Mouse (Mus musculus) embryonic facial prominence, embryonic 12.5 days (tissue): ENCODE results near the gene Tbc1d7. TPM values are rescaled to one million over a fixed set of nuclear protein-coding genes. Genes with fewer than 3 reads are reported as not detected.

ENCODE experiments used
- ATAC-seq: fragments of 200-750 bp; cut with Nextera tagmentation; 2 replicates; pipeline ENCODE4 v1.8.0; 2017; ENCODE audit not compliant: insufficient number of reproducible peaks, insufficient read depth, low FRiP score, low TSS enrichment
- H3K27ac ChIP-seq: fragments of 300-500 bp; sonication (generic); 2 replicates; pipeline ENCODE4 v1.5.1; 2016; ENCODE audit warnings: mild to moderate bottlenecking
- H3K27me3 ChIP-seq: fragments of 300-500 bp; sonication (generic); 2 replicates; pipeline ENCODE4 v1.6.1; 2016; ENCODE audit warnings: mild to moderate bottlenecking, moderate library complexity
- H3K36me3 ChIP-seq: fragments of 300-500 bp; sonication (generic); 2 replicates; pipeline ENCODE4 v1.6.1; 2016; ENCODE audit warnings: mild to moderate bottlenecking
- H3K4me1 ChIP-seq: fragments of 300-500 bp; sonication (generic); 2 replicates; pipeline ENCODE4 v1.6.1; 2016
- H3K4me2 ChIP-seq: fragments of 300-500 bp; sonication (generic); replicated peaks from 2 replicates; pipeline ENCODE4 v1.6.1; 2016; ENCODE audit warnings: mild to moderate bottlenecking, moderate library complexity
- H3K4me3 ChIP-seq: fragments of 300-500 bp; sonication (generic); 2 replicates; pipeline ENCODE4 v1.5.1; 2016; ENCODE audit warnings: mild to moderate bottlenecking
- H3K9ac ChIP-seq: fragments of 300-500 bp; sonication (generic); 2 replicates; pipeline ENCODE4 v1.6.1; 2016; ENCODE audit warnings: mild to moderate bottlenecking, moderate library complexity
- H3K9me3 ChIP-seq: fragments of 300-500 bp; sonication (generic); 2 replicates; pipeline ENCODE4 v1.6.1; 2016; ENCODE audit warnings: mild to moderate bottlenecking, moderate library complexity
- WGBS: fragments of 180-500 bp; shearing (Covaris S2); methylation state at CpG from one replicate; pipeline ENCODE4 v1.1.7; 2016; 5-methylcytosine and 5-hydroxymethylcytosine counted together
- polyA plus RNA-seq: library from polyadenylated mRNA; unstranded; fragments of >200 nt; fragmentation: Nextera tagmentation; extraction: Ambion mirVana; gene quantifications from 2 replicates; pipeline ENCODE4 v1.2.1, GENCODE M21; 2016

Gene Tbc1d7
- polyA plus RNA-seq, 1 experiment from 2014 or later: 59.4 TPM

GRCm38 (mm10) chr13:43131741-43132191, 39.5 kb downstream of the Tbc1d7 start:
- no peaks in the 10 kb centered on the region for H3K9me3 ChIP-seq
- H3K27ac ChIP-seq: no peak overlapping the region
- 76% methylated on average over 10 of the region's 10 CpGs for WGBS
- ATAC-seq: no peak
- no peaks in the 10 kb centered on the region for H3K27me3 ChIP-seq
- no peak overlapping the region for H3K4me3 ChIP-seq
- H3K36me3 ChIP-seq: no peaks in the 10 kb centered on the region
- no peak overlapping the region for H3K9ac ChIP-seq
- no peak overlapping the region for H3K4me2 ChIP-seq
- H3K4me1 ChIP-seq: peaks cover 6% of the 10 kb centered on the region; the same call in 1 of the 2 replicates

GRCm38 (mm10) chr13:43130161-43130560, 41.1 kb downstream of the Tbc1d7 start:
- WGBS: 38% methylated on average over 6 of the region's 6 CpGs
- ATAC-seq: no peak
- Histone ChIP-seq H3K4me1 (peaks cover 6% of the 10 kb centered on the region; the same call in 1 of the 2 replicates), H3K4me2 (no peak overlapping the region), H3K9me3 (no peaks in the 10 kb centered on the region), H3K27ac (no peak overlapping the region), H3K27me3 (no peaks in the 10 kb centered on the region), H3K9ac (no peak overlapping the region), H3K4me3 (no peak overlapping the region), H3K36me3 (no peaks in the 10 kb centered on the region)

GRCm38 (mm10) chr13:43124683-43125074, 46.6 kb downstream of the Tbc1d7 start:
- no peaks in the 10 kb centered on the region for H3K9me3 ChIP-seq
- H3K4me3 ChIP-seq: no peak overlapping the region
- H3K27ac ChIP-seq: no peak overlapping the region
- H3K9ac ChIP-seq: no peak overlapping the region
- H3K36me3 ChIP-seq: no peaks in the 10 kb centered on the region
- H3K27me3 ChIP-seq: no peaks in the 10 kb centered on the region
- peaks cover 27% of the 10 kb centered on the region for H3K4me1 ChIP-seq
- peak; percentile 75; the same call in 1 of the 2 replicates for ATAC-seq
- 17% methylated on average over 4 of the region's 4 CpGs for WGBS
- H3K4me2 ChIP-seq: no peak overlapping the region

DNA sequence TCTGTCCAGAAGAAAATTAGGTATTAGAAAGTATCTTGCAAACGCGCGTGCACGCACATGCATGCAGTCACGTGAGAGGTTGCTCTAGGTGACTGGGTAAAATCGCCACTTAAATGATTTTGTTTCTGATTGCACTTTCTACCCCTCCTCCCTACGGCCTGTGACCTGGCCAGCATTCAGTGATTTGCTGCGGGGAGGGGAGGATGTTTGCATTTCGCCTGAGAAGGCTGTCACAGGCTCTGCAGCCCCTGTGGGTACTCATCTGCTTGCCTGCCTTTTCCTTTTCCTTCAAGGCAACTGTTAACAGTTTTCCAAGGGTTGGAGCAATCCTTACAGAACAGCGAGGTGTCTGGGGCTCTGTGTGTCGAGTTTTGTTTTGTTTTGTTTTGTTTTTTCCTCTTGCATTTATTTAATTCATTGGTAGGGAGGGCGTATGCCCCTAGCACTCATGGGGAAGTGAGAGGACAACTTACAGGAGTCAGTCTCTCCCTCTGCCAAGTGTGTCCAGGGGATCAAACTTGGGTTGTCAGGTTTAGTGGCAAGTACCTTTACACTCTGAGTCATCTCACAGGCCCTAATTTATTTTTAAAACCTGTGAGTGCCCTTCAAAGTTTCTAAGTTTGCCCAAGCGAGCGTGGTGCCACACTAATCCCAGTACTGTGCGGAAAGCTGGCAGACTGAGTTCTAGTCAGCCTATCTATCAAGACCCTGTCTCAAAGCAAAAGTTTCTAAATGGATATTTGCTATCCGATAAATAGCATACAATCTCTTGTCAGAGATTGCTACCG, 47.2 kb downstream of the Tbc1d7 start:
- Histone ChIP-seq H3K27ac (no peak overlapping the region), H3K27me3 (no peaks in the 10 kb centered on the region), H3K4me3 (no peak overlapping the region), H3K9ac (no peak overlapping the region), H3K4me1 (peaks cover 27% of the 10 kb centered on the region), H3K9me3 (no peaks in the 10 kb centered on the region), H3K4me2 (peak overlapping the region; percentile 9; the same call in 1 of the 2 replicates), H3K36me3 (no peaks in the 10 kb centered on the region)
- ATAC-seq: no peak
- 33% methylated on average over 17 of the region's 17 CpGs for WGBS

DNA sequence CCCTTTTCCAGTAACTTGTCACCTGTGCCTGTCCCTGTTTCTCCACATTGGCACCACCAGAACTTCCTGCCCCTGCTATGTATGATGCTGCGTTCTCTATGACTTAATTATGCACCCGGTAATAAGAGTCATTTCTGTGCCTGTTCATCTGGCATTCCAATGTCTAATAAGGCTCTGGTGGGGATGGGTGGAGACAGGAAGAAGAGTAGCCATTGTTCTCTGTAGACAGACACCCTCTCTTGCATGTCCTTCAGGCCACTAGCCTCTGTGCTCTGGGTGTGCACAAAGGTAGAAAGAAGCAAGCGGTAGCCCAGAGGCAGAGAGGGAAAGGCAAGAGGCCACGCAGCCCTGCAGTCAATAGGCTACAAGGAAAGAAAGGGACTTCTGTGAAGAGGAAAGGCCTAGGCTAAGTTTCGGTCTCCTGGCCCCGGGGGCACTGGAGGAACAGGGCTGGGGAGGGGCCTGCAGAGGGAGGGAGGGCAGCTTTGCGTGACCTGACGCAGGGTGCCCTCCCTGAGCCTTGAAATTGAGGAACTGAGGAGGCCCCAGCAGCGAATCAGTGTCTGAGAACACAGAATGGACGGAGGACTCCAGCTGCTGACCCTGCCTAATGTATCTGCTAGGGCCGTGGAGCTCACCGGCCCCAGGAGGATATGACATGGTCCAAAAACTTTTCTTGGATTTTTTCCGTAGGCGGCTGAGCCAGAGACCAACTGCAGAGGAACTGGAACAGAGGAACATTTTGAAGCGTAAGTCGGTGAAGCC, 48.8 kb downstream of the Tbc1d7 start:
- Histone ChIP-seq H3K9ac (no peak overlapping the region), H3K36me3 (no peaks in the 10 kb centered on the region), H3K27ac (no peak overlapping the region), H3K4me3 (no peak overlapping the region), H3K4me2 (no peak overlapping the region), H3K27me3 (no peaks in the 10 kb centered on the region), H3K9me3 (no peaks in the 10 kb centered on the region), H3K4me1 (peaks cover 27% of the 10 kb centered on the region)
- WGBS: 35% methylated on average over 16 of the region's 16 CpGs
- no peak for ATAC-seq

DNA sequence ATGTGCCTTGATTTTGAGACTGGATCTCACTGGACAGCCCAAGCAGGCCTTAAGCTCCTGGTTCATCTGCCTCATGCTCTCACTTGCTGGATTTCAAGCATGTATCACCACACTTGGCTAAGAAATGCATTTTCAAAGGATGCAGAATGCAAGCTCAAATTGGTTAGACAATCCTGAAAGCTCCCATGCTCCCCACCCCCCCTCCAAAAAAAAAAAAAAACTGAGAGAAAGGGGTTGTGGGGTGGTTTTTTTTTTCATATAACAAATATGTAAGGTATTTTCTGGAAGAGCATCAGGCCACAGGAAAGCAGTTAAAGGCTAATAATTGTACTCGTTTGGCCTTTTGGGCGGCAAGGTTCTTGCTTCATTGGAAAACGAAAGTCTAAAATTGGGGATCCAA, 58.2 kb downstream of the Tbc1d7 start:
- Histone ChIP-seq H3K27ac (no peak overlapping the region), H3K4me3 (no peak overlapping the region)
- no peak for ATAC-seq

GRCm38 (mm10) chr13:43112707-43113106, 58.6 kb downstream of the Tbc1d7 start:
- no peak for ATAC-seq

More for the DNA sequence above, 58.2 kb downstream of the Tbc1d7 start:
- Histone ChIP-seq H3K36me3 (no peaks in the 10 kb centered on the region), H3K4me1 (no peaks in the 10 kb centered on the region), H3K9me3 (0 out of 2 replicates have a peak, but pooled peaks cover 4% of the 10 kb centered on the region), H3K4me2 (no peak overlapping the region), H3K27me3 (no peaks in the 10 kb centered on the region), H3K9ac (no peak overlapping the region)
- WGBS: 84% methylated on average over 3 of the region's 3 CpGs

GRCm38 (mm10) chr13:43112280-43112679, 59.0 kb downstream of the Tbc1d7 start:
- no peaks in the 10 kb centered on the region for H3K36me3 ChIP-seq
- H3K27ac ChIP-seq: no peak overlapping the region
- ATAC-seq: no peak
- H3K27me3 ChIP-seq: no peaks in the 10 kb centered on the region
- 70% methylated on average over 7 of the region's 7 CpGs for WGBS
- H3K9me3 ChIP-seq: 0 out of 2 replicates have a peak, but pooled peaks cover 4% of the 10 kb centered on the region
- H3K9ac ChIP-seq: no peak overlapping the region
- H3K4me3 ChIP-seq: no peak overlapping the region
- H3K4me1 ChIP-seq: no peaks in the 10 kb centered on the region
- H3K4me2 ChIP-seq: no peak overlapping the region

More at GRCm38 (mm10) chr13:43112707-43113106, 58.6 kb downstream of the Tbc1d7 start:
- H3K9me3 ChIP-seq: 0 out of 2 replicates have a peak, but pooled peaks cover 4% of the 10 kb centered on the region
- H3K4me1 ChIP-seq: no peaks in the 10 kb centered on the region
- no peak overlapping the region for H3K9ac ChIP-seq
- no peak overlapping the region for H3K4me2 ChIP-seq
- no peak overlapping the region for H3K27ac ChIP-seq
- no peaks in the 10 kb centered on the region for H3K27me3 ChIP-seq
- no peak overlapping the region for H3K4me3 ChIP-seq
- WGBS: 84% methylated on average over 3 of the region's 3 CpGs
- no peaks in the 10 kb centered on the region for H3K36me3 ChIP-seq

GRCm38 (mm10) chr13:43104496-43104895, 66.8 kb downstream of the Tbc1d7 start:
- H3K4me3 ChIP-seq: no peak overlapping the region
- H3K9ac ChIP-seq: no peak overlapping the region
- no peaks in the 10 kb centered on the region for H3K27me3 ChIP-seq
- ATAC-seq: no peak
- no peaks in the 10 kb centered on the region for H3K4me1 ChIP-seq
- H3K27ac ChIP-seq: no peak overlapping the region
- no peak overlapping the region for H3K4me2 ChIP-seq
- no peaks in the 10 kb centered on the region for H3K9me3 ChIP-seq
- no peaks in the 10 kb centered on the region for H3K36me3 ChIP-seq
- 93% methylated on average over 9 of the region's 9 CpGs for WGBS

DNA sequence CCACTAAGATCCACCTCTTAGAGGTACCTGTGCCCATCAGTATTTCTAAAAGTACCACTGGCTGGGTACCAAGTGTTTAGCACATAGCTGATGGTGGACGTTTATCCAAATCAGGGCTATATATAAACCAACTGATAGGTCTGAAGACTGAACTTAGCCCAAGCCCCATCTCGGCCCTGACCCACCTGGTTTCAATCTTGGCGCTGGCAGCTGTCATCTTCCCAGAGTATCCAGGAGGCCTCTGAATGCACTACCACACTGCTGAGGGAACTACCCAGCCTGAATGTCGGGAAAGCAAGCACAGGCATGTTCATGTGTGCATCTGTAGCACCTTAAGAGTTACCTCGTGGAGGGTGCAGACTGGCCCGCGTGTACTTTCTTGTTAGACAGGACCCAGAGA, 68.4 kb downstream of the Tbc1d7 start:
- Histone ChIP-seq H3K27ac (no peak overlapping the region), H3K9me3 (no peaks in the 10 kb centered on the region), H3K4me3 (no peak overlapping the region), H3K4me2 (no peak overlapping the region), H3K36me3 (no peaks in the 10 kb centered on the region), H3K27me3 (no peaks in the 10 kb centered on the region), H3K4me1 (no peaks in the 10 kb centered on the region), H3K9ac (no peak overlapping the region)
- WGBS: 64% methylated on average over 7 of the region's 7 CpGs
- ATAC-seq: no peak
